Mouse (Mus musculus) ES-E14 (cell line): ENCODE results near the gene Rad51b.

Experiments
- CHD2 ChIP-seq: IDR thresholded peaks from 2 replicates; pipeline ENCODE4 v1.6.1; 2014; ENCODE audit warnings: mild to moderate bottlenecking, low read depth, low read length, inconsistent platforms
- HCFC1 ChIP-seq: IDR thresholded peaks from 2 replicates; pipeline ENCODE4 v1.6.1; 2012; ENCODE audit warnings: low read length, inconsistent platforms, borderline replicate concordance; ENCODE audit not compliant: insufficient read depth
- MAFK ChIP-seq: IDR thresholded peaks from 2 replicates; pipeline ENCODE4 v1.6.1; 2014; ENCODE audit warnings: mild to moderate bottlenecking, low read depth, low read length, inconsistent platforms; ENCODE audit not compliant: insufficient read depth

DNA sequence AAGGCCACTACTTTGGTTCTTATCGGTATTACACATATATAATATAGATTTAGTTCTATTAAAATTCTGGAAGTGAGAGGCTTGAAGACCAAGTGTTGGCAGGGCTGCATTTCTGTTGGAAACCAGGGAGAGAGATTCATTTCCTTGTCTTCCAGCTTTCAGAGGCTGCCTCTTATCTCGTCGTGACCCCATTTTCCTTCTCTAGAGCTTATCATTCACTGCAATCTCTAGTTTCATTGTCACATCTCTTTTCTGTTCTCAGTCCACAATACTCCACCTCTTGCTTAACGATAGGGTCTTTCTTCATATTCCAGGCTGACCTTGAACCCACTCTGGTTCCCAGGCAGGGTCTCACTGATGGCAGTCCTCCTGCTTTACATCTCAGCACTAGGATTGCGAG, 202.7 kb downstream of the Rad51b start:
- TF ChIP-seq HCFC1 = no peak
- no peak for TF ChIP-seq CHD2
- TF ChIP-seq MAFK = no peak
